Mouse (Mus musculus): ENCODE results near the gene Mia2. TPM values are rescaled to one million over a fixed set of nuclear protein-coding genes. Genes with fewer than 3 reads are reported as not detected.

The Mia2 gene
- total and polyA plus RNA-seq, 3 experiments = 103 to 175 TPM; not detected in 1

DNA sequence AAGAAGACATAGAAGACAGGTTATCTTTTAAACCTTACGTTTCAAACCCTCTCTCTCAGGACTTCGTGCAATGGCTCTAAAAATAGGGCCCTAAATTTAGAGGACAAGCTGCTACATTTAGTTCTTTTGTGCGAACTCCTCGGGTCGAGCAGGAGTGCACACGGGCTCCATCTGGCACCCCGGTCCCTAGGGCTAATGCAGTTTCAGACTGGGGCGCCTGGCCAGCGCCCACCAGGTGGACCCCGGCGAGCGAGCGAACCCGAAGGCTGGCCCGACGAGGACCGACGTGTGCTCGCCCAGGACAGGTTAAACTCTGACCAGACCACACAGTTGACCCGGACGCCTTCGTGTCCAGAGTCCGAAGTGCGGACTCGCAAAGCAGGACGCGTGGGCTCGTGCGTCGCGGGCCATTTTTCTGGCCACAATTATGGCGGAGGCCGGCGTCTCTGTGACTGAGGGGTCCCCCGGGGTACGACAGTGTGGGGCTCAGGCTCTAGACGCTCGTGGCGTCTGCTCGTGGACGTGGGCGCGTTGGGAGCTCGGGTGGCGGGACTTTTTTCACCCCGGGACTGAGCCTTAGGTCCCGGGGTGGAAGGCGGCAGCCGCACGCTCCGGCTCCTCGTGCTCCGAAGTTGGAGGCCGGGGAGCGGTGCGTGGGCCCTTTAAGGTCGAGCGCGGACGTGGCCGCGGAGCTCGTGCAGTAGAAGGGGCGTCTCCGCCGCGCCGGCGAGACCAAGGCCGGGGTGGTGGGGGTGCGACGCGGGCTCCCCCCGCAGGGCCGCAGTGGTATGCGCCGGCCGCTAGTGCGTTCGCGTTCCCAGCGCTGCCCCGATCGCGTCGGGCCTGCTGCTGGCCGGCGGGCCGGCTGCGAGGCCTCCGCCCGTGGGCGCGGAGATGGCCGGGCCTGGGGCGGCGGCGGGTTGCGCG, 35.3 kb downstream of the Mia2 start (continued):
- no peak for TF ChIP-seq E2F4 (IDR thresholded peaks at IDR 0.05; ENCODE audit: borderline replicate concordance, low read depth, low read length)
- no peak for TF ChIP-seq UBTF (IDR thresholded peaks at IDR 0.05; ENCODE audit: borderline replicate concordance, insufficient read depth, low read depth, low read length)
- TF ChIP-seq TBP (IDR thresholded peaks at IDR 0.05; ENCODE audit: low read depth, low read length) = peak; percentile 71; the same call in 1 of the 2 replicates
- peak; percentile 77 for TF ChIP-seq MXI1 (IDR thresholded peaks at IDR 0.05; ENCODE audit: low read depth, low read length)
- TF ChIP-seq CTCF (IDR thresholded peaks at IDR 0.05 in 2 of 3, conservative IDR thresholded peaks at IDR 0.05 in 1 of 3; ENCODE audit: control insufficient read depth in 1 of 3, insufficient read depth in 1 of 3, low read depth in 2 of 3, low read length in 3 of 3, poor library complexity in 1 of 3, severe bottlenecking in 1 of 3) = no peak
- TF ChIP-seq ZNF384 (IDR thresholded peaks at IDR 0.05; ENCODE audit: low read depth, low read length) = no peak; the same call in 1 of the 2 replicates
- no peak for TF ChIP-seq MYB (IDR thresholded peaks at IDR 0.05; ENCODE audit: low read depth, low read length)
- no peak for TF ChIP-seq GATA1 (IDR thresholded peaks at IDR 0.05; ENCODE audit: low read depth, low read length)
- TF ChIP-seq RAD21 (IDR thresholded peaks at IDR 0.05; ENCODE audit: low read depth, low read length) = no peak
- TF ChIP-seq SIN3A (IDR thresholded peaks at IDR 0.05; ENCODE audit: low read length) = peak; percentile 84
- TF ChIP-seq ZMIZ1 (IDR thresholded peaks at IDR 0.05; ENCODE audit: low read depth, low read length) = peak; percentile 87
- peak; percentile 99 for TF ChIP-seq CHD1 (IDR thresholded peaks at IDR 0.05; ENCODE audit: low read depth, low read length)
- peak; percentile 81; the same call in 1 of the 2 replicates for TF ChIP-seq POLR2AphosphoS2 (IDR thresholded peaks at IDR 0.05; ENCODE audit: low read length)
- TF ChIP-seq BHLHE40 (IDR thresholded peaks at IDR 0.05; ENCODE audit: borderline replicate concordance, low read depth, low read length) = peak; percentile 67
- TF ChIP-seq TAL1 (IDR thresholded peaks at IDR 0.05; ENCODE audit: low read length) = no peak
- TF ChIP-seq POLR2AphosphoS5 (IDR thresholded peaks at IDR 0.05; ENCODE audit: borderline replicate concordance, low read depth, low read length) = no peak
- TF ChIP-seq EP300 (IDR thresholded peaks at IDR 0.05; ENCODE audit: low read depth in 1 of 2, low read length in 2 of 2) = peak in 1 of 2 experiments; percentile 29; a peak in 1 of 4 replicates
- TF ChIP-seq USF1 (IDR thresholded peaks at IDR 0.05; ENCODE audit: low read depth, low read length) = no peak
- peak; percentile 33; the same call in 1 of the 2 replicates for TF ChIP-seq NRF1 (IDR thresholded peaks at IDR 0.05; ENCODE audit: insufficient read depth, low read depth, low read length, poor library complexity, severe bottlenecking)
- peak; percentile 65; the same call in 1 of the 2 replicates for TF ChIP-seq MAX (IDR thresholded peaks at IDR 0.05; ENCODE audit: low read length)
- TF ChIP-seq JUND (IDR thresholded peaks at IDR 0.05; ENCODE audit: low read depth, low read length) = no peak
- no peak for TF ChIP-seq ZKSCAN1 (IDR thresholded peaks at IDR 0.05; ENCODE audit: low read depth, low read length)
- TF ChIP-seq HCFC1 (IDR thresholded peaks at IDR 0.05; ENCODE audit: low read depth, low read length) = peak; percentile 76
